Mouse (Mus musculus) lung, adult 2 months (tissue): Measurements from ENCODE around the gene Cep131.

Experiments used
- CTCF ChIP-seq: fragments of 200-500 bp; IDR thresholded peaks from 2 replicates; pipeline ENCODE4 v1.5.1; 2011; ENCODE audit warnings: mild to moderate bottlenecking, low read length, control low read depth; ENCODE audit not compliant: insufficient read depth
- POLR2A ChIP-seq: fragments of 200-500 bp; IDR thresholded peaks from 2 replicates; pipeline ENCODE4 v1.6.1; 2011; ENCODE audit warnings: low read depth, mild to moderate bottlenecking, control low read depth, low read length, borderline replicate concordance; ENCODE audit errors: extremely low read depth

DNA sequence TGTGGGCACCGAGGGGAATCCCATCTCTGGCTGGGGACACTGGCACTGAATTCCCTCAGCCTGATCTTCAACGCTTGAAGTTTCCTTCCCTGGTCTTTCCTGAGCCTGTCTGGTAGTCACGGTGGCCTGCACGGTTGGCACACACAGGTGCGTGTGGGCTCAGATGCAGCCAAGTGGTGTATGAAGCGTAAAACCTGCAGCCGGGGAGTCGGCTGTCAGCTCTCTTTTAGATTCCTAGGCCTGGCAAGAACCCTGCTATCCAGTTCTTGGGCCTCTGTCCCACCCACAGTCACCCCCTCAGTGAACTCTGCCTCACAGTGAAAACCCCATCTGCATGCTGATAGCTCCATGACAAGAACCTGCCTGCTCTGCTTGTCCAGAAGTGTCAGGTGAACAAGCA lies 26.0 kb downstream of the Cep131 start:
- TF ChIP-seq CTCF (no peak), POLR2A (no peak)
